Mouse (Mus musculus): Measurements from ENCODE around the gene Gprc5a.

Gprc5a gene

GRCm38 (mm10) chr6:135074405-135074947 is 9.0 kb downstream of the Gprc5a start:
- no peak for DNase-seq (ENCODE audit: low spot score)

GRCm38 (mm10) chr6:135076202-135076601 is 10.8 kb downstream of the Gprc5a start:
- no peak for DNase-seq (ENCODE audit: low spot score)

GRCm38 (mm10) chr6:135078420-135078819 is 13.0 kb downstream of the Gprc5a start:
- no peak for DNase-seq (ENCODE audit: low spot score)

GRCm38 (mm10) chr6:135083991-135084502 is 18.6 kb downstream of the Gprc5a start:
- DNase-seq (ENCODE audit: low spot score): no peak

- no peak for DNase-seq (ENCODE audit: low spot score)
These were observed 20.3 kb downstream of the Gprc5a start for GRCm38 (mm10) chr6:135085703-135086102.

GRCm38 (mm10) chr6:135087721-135088451 is 22.4 kb downstream of the Gprc5a start:
- DNase-seq (ENCODE audit: low spot score): peak; percentile 62

- DNase-seq (ENCODE audit: low spot score): no peak
These were observed 24.3 kb downstream of the Gprc5a start for GRCm38 (mm10) chr6:135089786-135090185.

GRCm38 (mm10) chr6:135090661-135091060 is 25.2 kb downstream of the Gprc5a start:
- no peak for DNase-seq (ENCODE audit: low spot score)

- no peak for DNase-seq (ENCODE audit: low spot score)
These were observed 27.5 kb downstream of the Gprc5a start for GRCm38 (mm10) chr6:135092798-135093470.

GRCm38 (mm10) chr6:135100787-135101472 is 35.5 kb downstream of the Gprc5a start:
- DNase-seq (ENCODE audit: low spot score): no peak

GRCm38 (mm10) chr6:135102736-135103303 is 37.4 kb downstream of the Gprc5a start:
- DNase-seq (ENCODE audit: low spot score): no peak

- DNase-seq (ENCODE audit: low spot score): no peak
These were observed 41.6 kb downstream of the Gprc5a start for GRCm38 (mm10) chr6:135107014-135107413.

- DNase-seq (ENCODE audit: low spot score): no peak
These were observed 47.1 kb downstream of the Gprc5a start for GRCm38 (mm10) chr6:135112411-135113113.

- no peak for DNase-seq (ENCODE audit: low spot score)
These were observed 47.6 kb downstream of the Gprc5a start for GRCm38 (mm10) chr6:135113114-135113436.

- no peak for DNase-seq (ENCODE audit: low spot score)
These were observed 51.0 kb downstream of the Gprc5a start for GRCm38 (mm10) chr6:135116479-135116878.

- no peak for DNase-seq (ENCODE audit: low spot score)
These were observed 52.7 kb downstream of the Gprc5a start, which contains the start of gene Gprc5d for GRCm38 (mm10) chr6:135118183-135118582. Gene Gprc5d, minus strand, starts transcription at chr6:135118283.

GRCm38 (mm10) chr6:135124755-135125380 is 59.4 kb downstream of the Gprc5a start:
- DNase-seq (ENCODE audit: low spot score): no peak

GRCm38 (mm10) chr6:135133086-135133485 is 67.6 kb downstream of the Gprc5a start:
- no peak for DNase-seq (ENCODE audit: low spot score)

GRCm38 (mm10) chr6:135133486-135133885 is 68.0 kb downstream of the Gprc5a start:
- DNase-seq (ENCODE audit: low spot score): no peak
